Mouse (Mus musculus): ENCODE measurements at regions not wholly inside any gene's neighbourhood (a gene's known extent, or its start where the extent isn't known, plus 50 kb on each side); places are given as distances from the start of the nearest gene placed in this dataset.
A peak's percentile ranks its signal among the peaks of the same experiment; 100 is the strongest.

DNA sequence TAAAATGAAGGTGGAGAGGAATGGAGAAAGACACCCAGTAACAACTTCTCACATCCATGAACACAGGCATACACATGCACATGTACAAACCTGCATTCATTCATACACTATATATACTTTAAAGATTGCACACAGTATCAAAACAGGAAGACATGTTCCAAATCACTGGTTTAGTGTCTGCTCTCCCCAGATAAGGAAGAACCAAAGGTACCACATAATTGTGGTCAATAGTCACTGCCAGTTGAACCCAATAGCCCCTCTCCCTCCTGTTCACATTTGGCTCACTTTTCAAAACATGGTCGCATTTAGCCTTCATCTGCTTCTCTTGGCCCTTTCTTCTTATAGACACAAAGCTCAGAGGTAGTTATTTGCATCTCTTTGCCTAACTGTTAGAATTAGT is 95.0 kb downstream of the Mycn start:
- Histone ChIP-seq H3K27me3 (ENCODE audit: control insufficient read depth, insufficient read depth, low read depth, low read length) (no peaks in the 10 kb centered on the region), H3K36me3 (ENCODE audit: control insufficient read depth, insufficient read depth, low read length) (no peaks in the 10 kb centered on the region), H3K4me2 (ENCODE audit: low read depth, low read length) (no peak overlapping the region), H3K9me3 (ENCODE audit: control insufficient read depth, low read length) (no peaks in the 10 kb centered on the region), H3K9ac (ENCODE audit: low read length) (no peak overlapping the region), H3K4me1 (replicated peaks; ENCODE audit: control insufficient read depth, insufficient read depth, low read length) (no peaks in the 10 kb centered on the region), H3K4me3 (ENCODE audit: low read length) (no peak overlapping the region), H3K27ac (ENCODE audit: low read length) (no peak overlapping the region)
- no peak for ATAC-seq (ENCODE audit: low read depth)
- WGBS: 79% methylated on average over 1 of the region's 1 CpGs

DNA sequence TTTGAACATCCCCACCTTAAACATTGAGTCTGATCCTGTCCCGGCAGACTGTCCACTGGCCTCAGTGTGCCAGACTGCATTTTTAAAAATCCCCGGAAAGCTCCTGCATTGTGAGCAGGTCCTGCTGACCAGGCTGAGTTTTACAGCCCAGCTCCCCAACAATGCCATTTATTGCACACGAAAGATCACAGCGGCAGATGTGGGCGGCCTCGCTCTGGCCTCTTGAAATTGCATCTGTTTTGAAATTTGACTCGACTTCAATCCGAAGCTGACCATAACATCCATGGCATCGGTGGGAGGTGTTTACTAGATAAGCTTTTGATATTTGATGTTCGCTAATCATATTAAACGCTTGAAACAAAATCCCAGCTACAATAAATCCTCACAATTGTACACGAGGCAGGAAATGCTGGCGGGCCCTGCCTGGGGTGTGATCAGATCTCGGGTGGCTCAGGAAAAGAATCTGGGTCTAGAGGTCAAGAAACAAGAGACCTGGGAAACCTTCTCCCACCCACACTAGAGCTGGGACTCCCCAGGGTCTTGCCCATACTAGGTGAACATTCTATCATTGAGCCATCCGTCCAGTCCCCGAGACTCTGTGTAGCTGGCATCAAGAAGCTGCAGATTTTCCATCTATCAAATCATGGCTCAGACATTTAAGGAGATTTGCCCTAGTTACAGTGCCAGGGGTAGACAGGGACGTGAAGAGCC is 99.3 kb downstream of the Mycn start:
- no peak overlapping the region for H3K4me3 ChIP-seq (ENCODE audit: low read length)
- 53% methylated on average over 17 of the region's 17 CpGs for WGBS
- ATAC-seq (ENCODE audit: low read depth): no peak

DNA sequence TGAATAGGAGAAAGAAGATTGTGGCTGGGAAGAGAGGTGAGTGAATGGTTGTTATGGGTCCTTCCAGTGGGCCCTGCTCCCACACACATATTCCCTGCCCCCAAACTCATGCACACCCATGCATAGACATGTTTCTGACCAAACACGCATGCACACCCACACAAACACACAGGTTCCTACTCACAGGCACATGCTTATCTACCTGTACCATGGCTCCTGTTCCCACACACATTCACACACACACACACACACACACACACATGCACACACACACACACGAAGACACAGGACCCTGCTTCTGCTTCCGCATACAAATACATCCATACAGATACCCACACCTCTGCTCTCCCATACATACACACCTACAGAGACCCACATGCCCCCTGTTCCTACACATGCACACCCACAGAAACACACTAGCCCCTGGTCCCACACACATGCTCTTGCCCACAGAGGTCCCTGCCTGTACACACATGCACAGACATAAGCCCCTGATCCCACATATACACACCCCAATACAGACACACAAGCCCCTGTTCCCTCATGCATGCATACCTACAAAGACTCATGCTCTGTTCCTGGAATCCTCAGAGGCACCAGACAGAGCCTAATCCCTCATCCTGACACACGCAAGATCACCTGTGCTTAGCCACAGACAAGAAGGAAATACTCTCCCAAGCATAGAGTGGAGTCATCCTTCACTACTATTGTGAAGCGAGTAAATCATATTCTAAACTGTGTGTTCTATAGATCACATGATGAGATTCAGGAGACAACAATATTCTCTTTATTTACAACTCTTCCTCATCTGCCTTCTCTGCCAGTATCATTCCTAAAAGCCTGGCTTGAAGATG is 100.1 kb downstream of the Mycn start:
- WGBS: 89% methylated on average over 5 of the region's 5 CpGs
- Histone ChIP-seq H3K9ac (ENCODE audit: low read length) (no peak overlapping the region), H3K36me3 (ENCODE audit: control insufficient read depth, insufficient read depth, low read length) (no peaks in the 10 kb centered on the region), H3K9me3 (ENCODE audit: control insufficient read depth, low read length) (no peaks in the 10 kb centered on the region), H3K4me1 (replicated peaks; ENCODE audit: control insufficient read depth, insufficient read depth, low read length) (peaks cover 9% of the 10 kb centered on the region), H3K4me2 (ENCODE audit: low read depth, low read length) (no peak overlapping the region), H3K27me3 (ENCODE audit: control insufficient read depth, insufficient read depth, low read depth, low read length) (no peaks in the 10 kb centered on the region), H3K27ac (ENCODE audit: low read length) (no peak overlapping the region), H3K4me3 (ENCODE audit: low read length) (no peak overlapping the region)
- no peak for ATAC-seq (ENCODE audit: low read depth)

More for the DNA sequence above, 99.3 kb downstream of the Mycn start:
- no peak overlapping the region for H3K4me2 ChIP-seq (ENCODE audit: low read depth, low read length)
- no peaks in the 10 kb centered on the region for H3K27me3 ChIP-seq (ENCODE audit: control insufficient read depth, insufficient read depth, low read depth, low read length)
- H3K27ac ChIP-seq (ENCODE audit: low read length): no peak overlapping the region
- peaks cover 9% of the 10 kb centered on the region for H3K4me1 ChIP-seq (replicated peaks; ENCODE audit: control insufficient read depth, insufficient read depth, low read length)
- H3K9ac ChIP-seq (ENCODE audit: low read length): no peak overlapping the region
- no peaks in the 10 kb centered on the region for H3K9me3 ChIP-seq (ENCODE audit: control insufficient read depth, low read length)
- no peaks in the 10 kb centered on the region for H3K36me3 ChIP-seq (ENCODE audit: control insufficient read depth, insufficient read depth, low read length)

DNA sequence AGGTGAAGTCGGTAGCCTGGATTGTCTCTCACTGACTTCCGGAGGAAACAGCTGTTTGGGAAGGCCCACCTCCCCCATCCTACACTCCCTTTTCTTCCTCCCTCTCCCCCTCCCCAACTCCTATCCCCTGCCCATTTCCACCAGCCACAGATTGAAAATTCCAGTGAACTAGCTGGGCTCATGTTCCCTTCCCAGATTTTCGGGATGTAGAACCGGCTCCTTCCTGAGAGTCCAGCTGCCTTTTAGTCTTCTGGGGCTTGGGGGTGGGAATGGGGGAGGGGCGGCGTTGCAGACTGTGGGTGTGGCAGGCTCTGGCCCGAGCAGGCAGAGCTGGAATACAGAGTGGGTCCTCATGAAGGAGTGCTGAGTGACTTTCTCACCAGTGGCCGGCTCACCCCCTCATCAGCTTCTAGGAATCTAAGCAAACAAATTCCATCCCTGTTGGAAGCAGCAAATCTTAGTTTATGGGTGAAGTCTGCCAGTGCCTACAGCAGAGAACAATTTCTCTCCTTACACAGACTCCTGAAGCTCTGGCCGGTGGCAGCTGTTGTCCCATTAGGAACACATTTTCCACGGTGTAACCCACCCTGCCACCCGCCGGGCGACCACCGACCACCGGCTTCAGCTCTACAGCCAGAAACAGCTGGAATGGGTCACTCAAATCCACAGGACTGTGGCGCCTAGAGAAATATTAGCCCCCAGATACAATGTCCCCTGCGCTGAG is 100.9 kb downstream of the Mycn start:
- peak; percentile 71; the same call in 1 of the 2 replicates for ATAC-seq (ENCODE audit: low read depth)

DNA sequence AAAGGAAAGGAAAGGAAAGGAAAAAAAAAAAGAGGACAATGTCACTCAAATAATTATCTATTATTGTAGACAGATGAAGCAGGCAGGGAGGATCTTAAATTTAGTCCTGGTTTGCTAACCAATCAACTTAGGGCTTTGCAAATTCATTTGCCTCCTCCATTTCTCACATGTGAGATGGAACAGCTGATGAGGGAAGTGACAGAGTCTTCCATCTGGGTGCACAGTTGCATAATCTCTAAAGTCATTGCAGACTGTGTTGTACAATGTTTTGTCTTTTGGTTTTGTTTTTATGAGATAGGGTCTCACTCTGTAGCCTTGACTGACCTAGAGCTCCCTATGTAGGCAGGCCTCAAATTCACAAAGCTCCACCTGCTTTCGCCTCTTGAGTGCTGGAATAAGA is 103.9 kb downstream of the Mycn start:
- Histone ChIP-seq H3K9me3 (ENCODE audit: control insufficient read depth, low read length) (no peaks in the 10 kb centered on the region), H3K4me1 (replicated peaks; ENCODE audit: control insufficient read depth, insufficient read depth, low read length) (peaks cover 9% of the 10 kb centered on the region), H3K9ac (ENCODE audit: low read length) (no peak overlapping the region), H3K4me2 (ENCODE audit: low read depth, low read length) (no peak overlapping the region), H3K4me3 (ENCODE audit: low read length) (no peak overlapping the region), H3K27ac (ENCODE audit: low read length) (no peak overlapping the region), H3K27me3 (ENCODE audit: control insufficient read depth, insufficient read depth, low read depth, low read length) (no peaks in the 10 kb centered on the region), H3K36me3 (ENCODE audit: control insufficient read depth, insufficient read depth, low read length) (no peaks in the 10 kb centered on the region)
- WGBS: 94% methylated on average over 1 of the region's 1 CpGs
- no peak for ATAC-seq (ENCODE audit: low read depth)

More for the DNA sequence above, 100.9 kb downstream of the Mycn start:
- peak overlapping the region; percentile 16 for H3K4me3 ChIP-seq (ENCODE audit: low read length)
- WGBS: 31% methylated on average over 17 of the region's 17 CpGs
- H3K27ac ChIP-seq (ENCODE audit: low read length): 0 out of 2 replicates have a peak overlapping the region, but pooled peaks have one; percentile 8
- peaks cover 9% of the 10 kb centered on the region for H3K4me1 ChIP-seq (replicated peaks; ENCODE audit: control insufficient read depth, insufficient read depth, low read length)
- H3K36me3 ChIP-seq (ENCODE audit: control insufficient read depth, insufficient read depth, low read length): no peaks in the 10 kb centered on the region
- peak overlapping the region; percentile 47 for H3K9ac ChIP-seq (ENCODE audit: low read length)
- H3K4me2 ChIP-seq (ENCODE audit: low read depth, low read length): peak overlapping the region; percentile 53
- H3K9me3 ChIP-seq (ENCODE audit: control insufficient read depth, low read length): no peaks in the 10 kb centered on the region
- H3K27me3 ChIP-seq (ENCODE audit: control insufficient read depth, insufficient read depth, low read depth, low read length): no peaks in the 10 kb centered on the region

DNA sequence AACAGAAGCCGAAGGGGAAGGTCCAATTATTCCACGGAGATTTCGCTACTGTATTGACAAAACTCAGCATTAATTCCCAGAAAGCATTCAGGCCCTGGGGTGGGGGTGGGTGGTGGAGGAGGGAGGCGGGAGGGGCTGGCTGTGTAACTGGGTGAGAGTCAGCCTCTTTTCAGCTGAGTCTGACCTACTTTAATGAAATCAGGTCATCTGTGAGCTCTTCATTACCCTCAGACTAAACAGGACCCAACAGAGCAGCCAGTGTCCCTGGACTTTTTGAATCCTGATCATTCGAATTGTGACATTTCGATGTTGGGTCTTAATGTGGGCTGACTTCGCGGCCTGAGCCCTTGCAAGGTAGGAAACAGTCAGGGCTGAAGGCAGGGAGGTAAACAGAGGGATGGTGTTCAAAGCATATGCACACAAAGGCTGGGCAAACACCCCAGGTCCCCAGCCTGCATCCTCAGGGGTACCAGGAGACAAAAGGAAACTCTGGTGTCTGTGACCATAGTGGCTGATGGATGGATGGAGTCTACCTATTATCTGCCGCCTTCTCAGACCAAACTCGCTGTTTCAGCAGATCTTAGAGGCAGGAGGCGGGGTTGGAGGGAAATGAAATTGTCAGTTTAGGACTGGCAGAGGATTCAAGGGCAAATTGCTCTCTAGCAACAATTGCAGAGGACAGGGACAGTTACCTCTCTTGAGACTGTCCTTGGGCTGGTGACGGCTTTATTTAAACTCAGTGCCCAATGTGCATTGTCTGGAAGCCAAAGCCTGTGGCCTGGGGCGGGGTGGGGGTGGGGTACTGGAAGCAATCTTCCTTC is 113.7 kb downstream of the Mycn start:
- no peak overlapping the region for H3K27ac ChIP-seq (ENCODE audit: low read length)
- H3K4me1 ChIP-seq (replicated peaks; ENCODE audit: control insufficient read depth, insufficient read depth, low read length): peaks cover 7% of the 10 kb centered on the region
- H3K9ac ChIP-seq (ENCODE audit: low read length): no peak overlapping the region
- H3K4me2 ChIP-seq (ENCODE audit: low read depth, low read length): no peak overlapping the region; the same call in 1 of the 2 replicates
- H3K27me3 ChIP-seq (ENCODE audit: control insufficient read depth, insufficient read depth, low read depth, low read length): no peaks in the 10 kb centered on the region
- no peak for ATAC-seq (ENCODE audit: low read depth)
- H3K36me3 ChIP-seq (ENCODE audit: control insufficient read depth, insufficient read depth, low read length): no peaks in the 10 kb centered on the region
- no peak overlapping the region for H3K4me3 ChIP-seq (ENCODE audit: low read length)
- no peaks in the 10 kb centered on the region for H3K9me3 ChIP-seq (ENCODE audit: control insufficient read depth, low read length)
- 59% methylated on average over 13 of the region's 13 CpGs for WGBS

DNA sequence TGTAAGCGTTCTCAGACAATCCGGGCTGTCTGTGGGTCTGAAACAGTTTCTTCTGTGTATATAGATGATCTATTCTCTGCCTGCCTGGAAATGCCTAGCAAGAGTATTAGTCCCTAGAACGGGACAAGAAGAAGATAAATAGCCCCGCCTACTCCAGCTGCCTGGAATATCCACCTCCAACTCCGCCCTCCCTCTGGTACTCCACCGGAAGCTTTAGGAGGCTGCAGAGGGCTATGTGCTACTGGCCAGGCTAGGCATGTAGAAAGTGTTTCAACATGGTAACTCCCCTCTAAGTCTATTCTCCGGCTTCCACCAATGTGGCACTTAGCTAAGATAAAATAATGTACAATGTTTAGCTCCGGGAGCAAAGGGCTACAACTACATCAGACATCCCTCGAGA is 114.3 kb downstream of the Mycn start:
- peaks cover 7% of the 10 kb centered on the region for H3K4me1 ChIP-seq (replicated peaks; ENCODE audit: control insufficient read depth, insufficient read depth, low read length)
- peak; percentile 38; the same call in 1 of the 2 replicates for ATAC-seq (ENCODE audit: low read depth)
- H3K9ac ChIP-seq (ENCODE audit: low read length): no peak overlapping the region
- no peaks in the 10 kb centered on the region for H3K36me3 ChIP-seq (ENCODE audit: control insufficient read depth, insufficient read depth, low read length)
- no peak overlapping the region; the same call in 1 of the 2 replicates for H3K4me2 ChIP-seq (ENCODE audit: low read depth, low read length)
- H3K4me3 ChIP-seq (ENCODE audit: low read length): no peak overlapping the region
- no peak overlapping the region for H3K27ac ChIP-seq (ENCODE audit: low read length)
- no peaks in the 10 kb centered on the region for H3K9me3 ChIP-seq (ENCODE audit: control insufficient read depth, low read length)
- WGBS: 43% methylated on average over 9 of the region's 9 CpGs
- H3K27me3 ChIP-seq (ENCODE audit: control insufficient read depth, insufficient read depth, low read depth, low read length): no peaks in the 10 kb centered on the region

DNA sequence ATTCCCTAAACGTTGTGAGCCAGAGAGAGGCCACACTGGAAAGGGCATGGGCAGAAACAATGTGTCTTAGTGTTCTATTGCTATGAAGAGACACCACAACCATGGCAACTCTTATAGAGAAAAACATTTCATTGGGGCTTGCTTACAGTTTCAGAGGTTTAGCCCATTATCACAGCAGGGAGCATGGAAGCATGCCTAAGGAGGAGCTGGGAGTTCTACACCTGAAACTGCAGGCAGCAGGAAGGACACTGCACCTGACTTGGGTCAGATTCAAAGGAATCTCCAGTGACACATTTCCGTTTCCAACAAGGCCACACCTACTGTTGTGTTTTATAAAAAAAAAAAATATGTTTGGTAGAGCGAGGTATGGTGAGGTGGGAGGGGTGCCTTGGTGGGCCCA is 115.3 kb downstream of the Mycn start:
- H3K27me3 ChIP-seq (ENCODE audit: control insufficient read depth, insufficient read depth, low read depth, low read length): no peaks in the 10 kb centered on the region
- no peak for ATAC-seq (ENCODE audit: low read depth)
- H3K9ac ChIP-seq (ENCODE audit: low read length): no peak overlapping the region
- H3K4me3 ChIP-seq (ENCODE audit: low read length): no peak overlapping the region
- no peak overlapping the region for H3K4me2 ChIP-seq (ENCODE audit: low read depth, low read length)
- peaks cover 7% of the 10 kb centered on the region for H3K4me1 ChIP-seq (replicated peaks; ENCODE audit: control insufficient read depth, insufficient read depth, low read length)
- H3K27ac ChIP-seq (ENCODE audit: low read length): no peak overlapping the region
- no peaks in the 10 kb centered on the region for H3K9me3 ChIP-seq (ENCODE audit: control insufficient read depth, low read length)
- 72% methylated on average over 3 of the region's 3 CpGs for WGBS
- H3K36me3 ChIP-seq (ENCODE audit: control insufficient read depth, insufficient read depth, low read length): no peaks in the 10 kb centered on the region

All from lung, embryonic 16.5 days (tissue).